In genomic region chr3:75942303-75943060, GRCm38 (mm10) we compare ENCODE assay signal across 9 mouse cellular contexts. TPM values are rescaled to one million over a fixed set of nuclear protein-coding genes. Genes with fewer than 3 reads are reported as not detected.
DNase-seq lines count a peak whose midpoint lies in the region; ATAC-seq lines count a peak whose summit lies in the region.
"Had no signal": no experiment of that assay in that cellular context is flagged by ENCODE, and none has a peak within 500 bp of the region (broad histone marks: within the 10 kb centered on the region; RNA-seq: fewer than 3 reads in every experiment).

No protein-coding gene starts in this region.

- peaks cover 3% of the 10 kb centered on the region; the same call in 1 of the 2 replicates for H3K36me3 ChIP-seq in heart, embryonic 15.5 days

- WGBS in heart, embryonic 15.5 days, result 54% methylated on average over 12 of the region's 12 CpGs

- H3K4me2 ChIP-seq in heart, embryonic 15.5 days, result no peak overlapping the region

- H3K27me3 ChIP-seq in heart, embryonic 15.5 days, result no peaks in the 10 kb centered on the region

- H3K9me3 ChIP-seq in heart, embryonic 15.5 days (replicated peaks), result no peaks in the 10 kb centered on the region
- H3K9me3 ChIP-seq: G1E had no signal

- no peak for ATAC-seq in heart, embryonic 15.5 days (replicated peaks; ENCODE audit: insufficient number of reproducible peaks, insufficient read depth, low FRiP score, low read depth)

- no peak overlapping the region for H3K9ac ChIP-seq in heart, embryonic 15.5 days

- peak overlapping the region; percentile 31; the same call in 1 of the 2 replicates for H3K27ac ChIP-seq in heart, embryonic 15.5 days

- H3K4me3 ChIP-seq in heart, embryonic 15.5 days, result no peak overlapping the region

- intact Hi-C loops in heart, postnatal 36 days (cut with DNase I), result no loop called here
- intact Hi-C loops in left cerebral cortex, postnatal 4 days (cut with DNase I), result no loop called here

- H3K4me1 ChIP-seq in heart, embryonic 15.5 days (replicated peaks), result peaks cover 15% of the 10 kb centered on the region

- DNase-seq in heart, postnatal 36 days, result no peak
- DNase-seq in Muller cell, postnatal 12 days (ENCODE audit: inconsistent ontology term), result peak; percentile 40
- DNase-seq in cerebellum, postnatal 25 days, result peak; percentile 69 to 78
- peak; percentile 50 for DNase-seq in left cerebral cortex, postnatal 4 days
- DNase-seq in urinary bladder, postnatal 36 days (ENCODE audit: low spot score in 2 of 2), result no peak
- no peak for DNase-seq in ovary, postnatal 10 days (ENCODE audit: low spot score)
- no peak for DNase-seq in urinary bladder, postnatal 25 days (ENCODE audit: low spot score)

RNA-seq across cellular contexts. Expression of gene Golim4, which starts 14.3 kb away (rescaled TPM):
- polyA plus RNA-seq in heart, embryonic 15.5 days (2015; fragmentation: Nextera tagmentation; extraction: Ambion mirVana), result 40.1 and 43.8 TPM in 2 replicates
- total RNA-seq in heart, postnatal 36 days (2021), result 10 to 100 TPM; 19.2 to 19.5 TPM
- total RNA-seq in left cerebral cortex, postnatal 4 days (2021), result 10 to 100 TPM; 20.6 to 21.9 TPM

Comparison
In these comparisons a context has a peak if more than half of its experiments do, and no peak if none do; other contexts are left out.
1. DNase-seq: peak in Muller cell, postnatal 12 days (single experiment), cerebellum, postnatal 25 days (2 of 2) and left cerebral cortex, postnatal 4 days (single experiment); none in heart, postnatal 36 days (0 of 2), urinary bladder, postnatal 36 days (0 of 2), ovary, postnatal 10 days (single experiment) and urinary bladder, postnatal 25 days (single experiment).